Mouse (Mus musculus): ENCODE measurements at regions not wholly inside any gene's neighbourhood (a gene's known extent, or its start where the extent isn't known, plus 50 kb on each side); places are given as distances from the start of the nearest gene placed in this dataset.

DNA sequence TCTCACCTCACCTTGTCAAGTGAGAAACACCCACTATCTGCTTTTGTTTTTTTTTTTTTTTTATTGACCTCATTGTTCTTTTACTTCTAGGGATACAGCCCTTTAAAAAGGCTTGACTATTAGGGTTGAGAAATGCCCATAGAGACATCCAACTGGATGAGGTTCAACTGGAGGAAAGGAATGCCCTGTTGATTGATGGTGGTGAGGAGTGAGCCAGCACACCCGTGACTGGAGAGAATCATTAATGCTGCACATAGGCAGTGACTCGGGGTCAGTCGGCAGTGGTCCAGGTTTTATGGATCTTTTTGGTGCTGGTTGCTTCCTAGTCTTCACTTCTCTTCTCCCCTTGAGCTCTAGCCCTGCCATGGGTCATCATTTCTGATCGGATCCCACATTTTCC is 82.9 kb upstream of the Cryz start:
- H3K27me3 ChIP-seq (ENCODE audit: insufficient read depth, low read length), result no peaks in the 10 kb centered on the region
- no peak overlapping the region for H3K9ac ChIP-seq (replicated peaks; ENCODE audit: low read length)
- no peaks in the 10 kb centered on the region for H3K36me3 ChIP-seq (ENCODE audit: insufficient read depth, low read length)
- no peaks in the 10 kb centered on the region for H3K4me1 ChIP-seq (ENCODE audit: insufficient read depth, low read length)
- H3K27ac ChIP-seq (ENCODE audit: low read length), result no peak overlapping the region
- H3K4me2 ChIP-seq (replicated peaks; ENCODE audit: low read depth, low read length), result no peak overlapping the region
- no peaks in the 10 kb centered on the region for H3K9me3 ChIP-seq (ENCODE audit: low read length)
- H3K4me3 ChIP-seq (ENCODE audit: low read length), result no peak overlapping the region
- no peak for ATAC-seq (ENCODE audit: low FRiP score, low TSS enrichment)
- 76% methylated on average over 4 of the region's 4 CpGs for WGBS

GRCm38 (mm10) chr3:154510160-154510559 is 86.4 kb upstream of the Cryz start:
- 66% methylated on average over 3 of the region's 3 CpGs for WGBS
- Histone ChIP-seq H3K36me3 (ENCODE audit: insufficient read depth, low read length) (no peaks in the 10 kb centered on the region), H3K9ac (replicated peaks; ENCODE audit: low read length) (no peak overlapping the region)

DNA sequence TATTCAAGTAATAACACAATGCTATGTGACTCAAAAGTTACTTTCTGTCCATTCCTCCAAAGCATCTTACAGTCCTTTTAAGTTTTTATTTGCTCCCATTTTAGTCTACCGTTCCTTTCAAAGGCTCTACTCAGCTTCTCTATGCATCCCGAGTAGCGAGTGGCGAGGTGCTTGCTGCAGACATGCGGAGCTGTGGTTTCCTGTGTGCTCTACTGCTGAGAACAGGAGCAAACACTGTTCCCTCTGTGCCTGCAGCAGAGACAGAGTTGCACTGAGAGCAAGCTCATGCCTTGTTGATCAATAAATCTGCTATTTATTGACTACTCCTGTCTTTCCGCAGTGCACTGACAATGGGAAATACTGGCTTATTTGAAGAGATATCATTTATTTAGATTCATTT is 87.1 kb upstream of the Cryz start:
- Histone ChIP-seq H3K9me3 (ENCODE audit: low read length) (no peaks in the 10 kb centered on the region), H3K27ac (ENCODE audit: low read length) (no peak overlapping the region), H3K36me3 (ENCODE audit: insufficient read depth, low read length) (no peaks in the 10 kb centered on the region), H3K9ac (replicated peaks; ENCODE audit: low read length) (no peak overlapping the region), H3K4me3 (ENCODE audit: low read length) (no peak overlapping the region), H3K4me1 (ENCODE audit: insufficient read depth, low read length) (no peaks in the 10 kb centered on the region), H3K4me2 (replicated peaks; ENCODE audit: low read depth, low read length) (no peak overlapping the region), H3K27me3 (ENCODE audit: insufficient read depth, low read length) (no peaks in the 10 kb centered on the region)
- WGBS, result 80% methylated on average over 6 of the region's 6 CpGs
- ATAC-seq (ENCODE audit: low FRiP score, low TSS enrichment), result no peak

More at GRCm38 (mm10) chr3:154510160-154510559, 86.4 kb upstream of the Cryz start:
- Histone ChIP-seq H3K4me3 (ENCODE audit: low read length) (no peak overlapping the region), H3K27me3 (ENCODE audit: insufficient read depth, low read length) (no peaks in the 10 kb centered on the region), H3K4me1 (ENCODE audit: insufficient read depth, low read length) (no peaks in the 10 kb centered on the region), H3K4me2 (replicated peaks; ENCODE audit: low read depth, low read length) (no peak overlapping the region), H3K9me3 (ENCODE audit: low read length) (no peaks in the 10 kb centered on the region), H3K27ac (ENCODE audit: low read length) (no peak overlapping the region)
- ATAC-seq (ENCODE audit: low FRiP score, low TSS enrichment), result no peak

GRCm38 (mm10) chr3:154493387-154493920 is 103.1 kb upstream of the Cryz start:
- Histone ChIP-seq H3K27ac (ENCODE audit: low read length) (no peak overlapping the region), H3K36me3 (ENCODE audit: insufficient read depth, low read length) (no peaks in the 10 kb centered on the region), H3K4me2 (replicated peaks; ENCODE audit: low read depth, low read length) (no peak overlapping the region), H3K27me3 (ENCODE audit: insufficient read depth, low read length) (no peaks in the 10 kb centered on the region), H3K9me3 (ENCODE audit: low read length) (no peaks in the 10 kb centered on the region), H3K4me3 (ENCODE audit: low read length) (no peak overlapping the region), H3K4me1 (ENCODE audit: insufficient read depth, low read length) (no peaks in the 10 kb centered on the region), H3K9ac (replicated peaks; ENCODE audit: low read length) (no peak overlapping the region)
- no peak for ATAC-seq (ENCODE audit: low FRiP score, low TSS enrichment)
- WGBS, result 76% methylated on average over 2 of the region's 2 CpGs

DNA sequence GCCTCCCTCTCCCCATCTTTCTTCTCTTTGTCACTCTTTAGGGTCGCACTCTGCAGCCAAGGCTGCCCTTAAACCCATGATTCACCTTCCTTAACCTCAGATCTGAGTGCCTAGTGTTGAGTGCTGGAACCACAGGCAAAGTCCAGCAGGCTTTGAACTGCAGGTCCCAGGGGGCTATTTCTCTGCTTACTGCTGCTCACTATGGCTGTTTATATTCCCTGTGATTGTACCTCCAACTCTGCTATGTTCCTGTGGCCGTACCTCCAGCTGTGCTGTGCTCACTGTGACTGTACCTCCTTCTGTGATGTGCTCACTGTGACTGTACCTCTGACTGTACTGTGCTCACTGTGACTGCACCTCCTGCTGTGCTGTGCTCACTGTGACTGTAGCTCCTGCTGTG is 124.1 kb upstream of the Cryz start:
- WGBS, result 66% methylated on average over 2 of the region's 2 CpGs
- Histone ChIP-seq H3K4me1 (ENCODE audit: insufficient read depth, low read length) (no peaks in the 10 kb centered on the region), H3K4me2 (replicated peaks; ENCODE audit: low read depth, low read length) (no peak overlapping the region)

GRCm38 (mm10) chr3:154467581-154468374 is 128.7 kb upstream of the Cryz start:
- Histone ChIP-seq H3K4me2 (replicated peaks; ENCODE audit: low read depth, low read length) (peak overlapping the region; percentile 5; the same call in 1 of the 2 replicates), H3K9me3 (ENCODE audit: low read length) (no peaks in the 10 kb centered on the region), H3K4me3 (ENCODE audit: low read length) (no peak overlapping the region), H3K9ac (replicated peaks; ENCODE audit: low read length) (no peak overlapping the region), H3K4me1 (ENCODE audit: insufficient read depth, low read length) (no peaks in the 10 kb centered on the region), H3K27me3 (ENCODE audit: insufficient read depth, low read length) (no peaks in the 10 kb centered on the region), H3K27ac (ENCODE audit: low read length) (no peak overlapping the region), H3K36me3 (ENCODE audit: insufficient read depth, low read length) (no peaks in the 10 kb centered on the region)
- 17% methylated on average over 13 of the region's 13 CpGs for WGBS
- peak; percentile 51; the same call in 1 of the 2 replicates for ATAC-seq (ENCODE audit: low FRiP score, low TSS enrichment)

More for the DNA sequence above, 124.1 kb upstream of the Cryz start:
- Histone ChIP-seq H3K27ac (ENCODE audit: low read length) (no peak overlapping the region), H3K36me3 (ENCODE audit: insufficient read depth, low read length) (no peaks in the 10 kb centered on the region), H3K4me3 (ENCODE audit: low read length) (no peak overlapping the region), H3K9ac (replicated peaks; ENCODE audit: low read length) (no peak overlapping the region), H3K9me3 (ENCODE audit: low read length) (no peaks in the 10 kb centered on the region), H3K27me3 (ENCODE audit: insufficient read depth, low read length) (no peaks in the 10 kb centered on the region)
- no peak for ATAC-seq (ENCODE audit: low FRiP score, low TSS enrichment)

DNA sequence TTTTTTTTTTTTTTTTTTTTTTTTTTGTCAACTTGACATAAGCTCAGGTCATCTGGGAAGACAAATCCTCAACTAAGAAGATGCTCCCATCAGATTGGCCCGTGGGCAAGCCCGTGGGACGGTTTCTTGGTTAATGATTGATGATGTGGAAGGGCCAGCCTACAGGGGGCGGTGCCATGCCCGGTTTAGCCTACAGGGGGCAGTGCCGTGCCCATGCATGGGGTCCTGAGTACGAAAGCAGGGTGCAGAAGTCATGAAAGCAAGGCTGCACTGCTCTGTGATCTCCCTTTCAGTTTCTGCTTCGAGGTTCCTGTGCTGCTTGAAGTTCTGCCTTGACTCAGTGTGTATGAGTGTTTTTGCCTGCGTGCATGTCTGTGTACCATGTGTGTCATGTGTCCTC is 127.7 kb upstream of the Lhx8 start:
- Histone ChIP-seq H3K9ac (replicated peaks; ENCODE audit: low read length) (no peak overlapping the region), H3K9me3 (ENCODE audit: low read length) (no peaks in the 10 kb centered on the region), H3K27me3 (ENCODE audit: insufficient read depth, low read length) (no peaks in the 10 kb centered on the region), H3K4me2 (replicated peaks; ENCODE audit: low read depth, low read length) (no peak overlapping the region), H3K36me3 (ENCODE audit: insufficient read depth, low read length) (no peaks in the 10 kb centered on the region), H3K27ac (ENCODE audit: low read length) (no peak overlapping the region), H3K4me3 (ENCODE audit: low read length) (no peak overlapping the region), H3K4me1 (ENCODE audit: insufficient read depth, low read length) (no peaks in the 10 kb centered on the region)
- ATAC-seq (ENCODE audit: low FRiP score, low TSS enrichment), result no peak
- WGBS, result 83% methylated on average over 9 of the region's 9 CpGs

- no peaks in the 10 kb centered on the region for H3K27me3 ChIP-seq (ENCODE audit: insufficient read depth, low read length)
- no peak for ATAC-seq (ENCODE audit: low FRiP score, low TSS enrichment)
- no peak overlapping the region for H3K27ac ChIP-seq (ENCODE audit: low read length)
- H3K9me3 ChIP-seq (ENCODE audit: low read length), result peaks cover 6% of the 10 kb centered on the region
- H3K4me2 ChIP-seq (replicated peaks; ENCODE audit: low read depth, low read length), result no peak overlapping the region
- H3K4me3 ChIP-seq (ENCODE audit: low read length), result no peak overlapping the region
- no peak overlapping the region for H3K9ac ChIP-seq (replicated peaks; ENCODE audit: low read length)
- H3K36me3 ChIP-seq (ENCODE audit: insufficient read depth, low read length), result no peaks in the 10 kb centered on the region
- no peaks in the 10 kb centered on the region for H3K4me1 ChIP-seq (ENCODE audit: insufficient read depth, low read length)
Measured at GRCm38 (mm10) chr3:154453025-154453424, 122.6 kb upstream of the Lhx8 start.

DNA sequence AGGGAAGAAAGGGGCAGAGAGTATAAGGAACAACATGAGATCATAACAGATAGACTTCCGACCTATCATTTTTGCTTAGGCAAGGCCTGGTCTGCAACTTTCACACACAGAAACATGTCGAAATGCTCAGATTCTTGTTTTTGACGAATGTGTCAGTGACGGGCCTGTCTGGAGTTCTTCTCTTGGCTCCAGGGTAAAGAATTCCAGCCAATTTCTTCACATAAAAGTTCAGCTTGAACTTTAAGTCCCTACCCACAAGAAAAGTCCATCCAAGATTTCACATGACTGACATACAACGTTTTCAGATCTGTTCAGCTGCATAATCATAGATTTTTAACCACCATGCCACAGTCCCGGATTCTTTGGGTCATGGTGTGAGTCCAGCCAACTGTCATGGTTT is 122.1 kb upstream of the Lhx8 start:
- Histone ChIP-seq H3K27me3 (ENCODE audit: insufficient read depth, low read length) (no peaks in the 10 kb centered on the region), H3K4me1 (ENCODE audit: insufficient read depth, low read length) (no peaks in the 10 kb centered on the region), H3K27ac (ENCODE audit: low read length) (no peak overlapping the region), H3K36me3 (ENCODE audit: insufficient read depth, low read length) (no peaks in the 10 kb centered on the region), H3K4me2 (replicated peaks; ENCODE audit: low read depth, low read length) (no peak overlapping the region), H3K9me3 (ENCODE audit: low read length) (peaks cover 8% of the 10 kb centered on the region), H3K9ac (replicated peaks; ENCODE audit: low read length) (no peak overlapping the region), H3K4me3 (ENCODE audit: low read length) (no peak overlapping the region)
- 76% methylated on average over 6 of the region's 6 CpGs for WGBS
- no peak for ATAC-seq (ENCODE audit: low FRiP score, low TSS enrichment)

- no peak overlapping the region for H3K27ac ChIP-seq (ENCODE audit: low read length)
- 60% methylated on average over 7 of the region's 7 CpGs for whole genome bisulfite sequencing
- no peak for ATAC-seq (ENCODE audit: low FRiP score, low TSS enrichment)
- peaks cover 8% of the 10 kb centered on the region for H3K9me3 ChIP-seq (ENCODE audit: low read length)
- H3K27me3 ChIP-seq (ENCODE audit: insufficient read depth, low read length), result no peaks in the 10 kb centered on the region
- H3K4me1 ChIP-seq (ENCODE audit: insufficient read depth, low read length), result no peaks in the 10 kb centered on the region
- H3K4me2 ChIP-seq (replicated peaks; ENCODE audit: low read depth, low read length), result no peak overlapping the region
- H3K9ac ChIP-seq (replicated peaks; ENCODE audit: low read length), result no peak overlapping the region
- no peak overlapping the region for H3K4me3 ChIP-seq (ENCODE audit: low read length)
- no peaks in the 10 kb centered on the region for H3K36me3 ChIP-seq (ENCODE audit: insufficient read depth, low read length)
Measured at GRCm38 (mm10) chr3:154451169-154451568, 120.7 kb upstream of the Lhx8 start.
